Mouse (Mus musculus) forebrain, embryonic 15.5 days (tissue): ENCODE data around the gene Cnih3. TPM values are rescaled to one million over a fixed set of nuclear protein-coding genes. Genes with fewer than 3 reads are reported as not detected.
A peak's percentile ranks its signal among the peaks of the same experiment; 100 is the strongest.

Source experiments
- ATAC-seq: fragments of 200-750 bp; cut with Nextera tagmentation; replicated peaks from 2 replicates; pipeline ENCODE4 v1.8.0; 2017; ENCODE audit warnings: mild to moderate bottlenecking, moderate TSS enrichment, moderate library complexity
- H3K27ac ChIP-seq: fragments of 300-500 bp; sonication (generic); replicated peaks from 2 replicates; pipeline ENCODE4 v1.5.1; 2015; ENCODE audit warnings: mild to moderate bottlenecking, inconsistent platforms
- H3K27me3 ChIP-seq: fragments of 300-500 bp; sonication (generic); 2 replicates; pipeline ENCODE4 v1.6.1; 2015; ENCODE audit warnings: inconsistent platforms
- H3K36me3 ChIP-seq: fragments of 300-500 bp; sonication (generic); 2 replicates; pipeline ENCODE4 v1.6.1; 2015; ENCODE audit warnings: mild to moderate bottlenecking, inconsistent platforms
- H3K4me1 ChIP-seq: fragments of 300-500 bp; sonication (generic); 2 replicates; pipeline ENCODE4 v1.6.1; 2015; ENCODE audit warnings: inconsistent platforms
- H3K4me2 ChIP-seq: fragments of 300-500 bp; sonication (generic); replicated peaks from 2 replicates; pipeline ENCODE4 v1.6.1; 2015; ENCODE audit warnings: mild to moderate bottlenecking, inconsistent platforms
- H3K4me3 ChIP-seq: fragments of 300-500 bp; sonication (generic); 2 replicates; pipeline ENCODE4 v1.5.1; 2015; ENCODE audit warnings: mild to moderate bottlenecking, inconsistent platforms
- H3K9ac ChIP-seq: fragments of 300-500 bp; sonication (generic); replicated peaks from 2 replicates; pipeline ENCODE4 v1.6.1; 2015; ENCODE audit warnings: mild to moderate bottlenecking, inconsistent platforms
- H3K9me3 ChIP-seq: fragments of 300-500 bp; sonication (generic); 2 replicates; pipeline ENCODE4 v1.6.1; 2016; ENCODE audit warnings: inconsistent platforms
- whole genome bisulfite sequencing: fragments of 180-500 bp; shearing (Covaris S2); methylation state at CpG from one replicate; pipeline ENCODE4 v1.1.7; 2015; ENCODE audit warnings: mixed read lengths; 5-methylcytosine and 5-hydroxymethylcytosine counted together
- polyA plus RNA-seq: library from polyadenylated mRNA; unstranded; fragments of >200 nt; fragmentation: Nextera tagmentation; extraction: Ambion mirVana; gene quantifications from 2 replicates; pipeline ENCODE4 v1.2.1, GENCODE M21; 2015

Gene Cnih3
- 39.4 and 42.7 TPM in 2 replicates for polyA plus RNA-seq

GRCm38 (mm10) chr1:181352367-181353199 is at the start of gene Cnih3:
TSS of gene Cnih3 (plus strand) at chr1:181352628.
- Histone ChIP-seq H3K27me3 (peaks cover 10% of the 10 kb centered on the region; the same call in 1 of the 2 replicates), H3K9me3 (no peaks in the 10 kb centered on the region), H3K4me3 (peak within 1 kb of the TSS; percentile 49), H3K27ac (peak within 1 kb of the TSS; percentile 41; the same call in 1 of the 2 replicates), H3K4me1 (peaks cover 21% of the 10 kb centered on the region), H3K36me3 (no peaks in the 10 kb centered on the region), H3K9ac (peak within 1 kb of the TSS; percentile 56), H3K4me2 (peak within 1 kb of the TSS; percentile 86)
- under 1% methylated on average over 68 of the region's 78 CpGs for WGBS
- ATAC-seq, result peak; percentile 87

GRCm38 (mm10) chr1:181307981-181308380 is 44.4 kb upstream of the Cnih3 start:
- Histone ChIP-seq H3K9me3 (no peaks in the 10 kb centered on the region), H3K4me2 (no peak overlapping the region), H3K9ac (no peak overlapping the region), H3K27me3 (no peaks in the 10 kb centered on the region), H3K27ac (no peak overlapping the region), H3K36me3 (no peaks in the 10 kb centered on the region), H3K4me1 (no peaks in the 10 kb centered on the region), H3K4me3 (no peak overlapping the region)
- 63% methylated on average over 3 of the region's 3 CpGs for WGBS
- ATAC-seq, result no peak

- no peak for ATAC-seq
- Histone ChIP-seq H3K4me2 (no peak overlapping the region), H3K27me3 (no peaks in the 10 kb centered on the region), H3K9ac (no peak overlapping the region), H3K27ac (no peak overlapping the region), H3K9me3 (no peaks in the 10 kb centered on the region), H3K36me3 (no peaks in the 10 kb centered on the region), H3K4me3 (no peak overlapping the region), H3K4me1 (no peaks in the 10 kb centered on the region)
- WGBS, result 94% methylated on average over 5 of the region's 5 CpGs
Observed at GRCm38 (mm10) chr1:181310712-181311111, 41.7 kb upstream of the Cnih3 start.

- H3K4me2 ChIP-seq, result no peak overlapping the region
Observed at GRCm38 (mm10) chr1:181312115-181313045, 40.0 kb upstream of the Cnih3 start.

GRCm38 (mm10) chr1:181313046-181313415 is 39.4 kb upstream of the Cnih3 start:
- WGBS, result 84% methylated on average over 8 of the region's 8 CpGs
- H3K27ac ChIP-seq, result no peak overlapping the region
- H3K4me3 ChIP-seq, result no peak overlapping the region
- H3K36me3 ChIP-seq, result no peaks in the 10 kb centered on the region
- H3K9me3 ChIP-seq, result no peaks in the 10 kb centered on the region
- H3K27me3 ChIP-seq, result no peaks in the 10 kb centered on the region
- no peak for ATAC-seq
- no peaks in the 10 kb centered on the region for H3K4me1 ChIP-seq
- no peak overlapping the region for H3K9ac ChIP-seq
- H3K4me2 ChIP-seq, result no peak overlapping the region

More at GRCm38 (mm10) chr1:181312115-181313045, 40.0 kb upstream of the Cnih3 start:
- Histone ChIP-seq H3K9me3 (no peaks in the 10 kb centered on the region), H3K4me3 (no peak overlapping the region), H3K36me3 (no peaks in the 10 kb centered on the region), H3K4me1 (no peaks in the 10 kb centered on the region), H3K27me3 (no peaks in the 10 kb centered on the region), H3K27ac (no peak overlapping the region), H3K9ac (no peak overlapping the region)
- WGBS, result 94% methylated on average over 15 of the region's 15 CpGs
- no peak for ATAC-seq

- Histone ChIP-seq H3K27me3 (no peaks in the 10 kb centered on the region), H3K9ac (no peak overlapping the region), H3K4me2 (no peak overlapping the region), H3K4me3 (no peak overlapping the region), H3K27ac (no peak overlapping the region), H3K9me3 (no peaks in the 10 kb centered on the region), H3K36me3 (no peaks in the 10 kb centered on the region), H3K4me1 (no peaks in the 10 kb centered on the region)
- ATAC-seq, result no peak
- WGBS, result 84% methylated on average over 10 of the region's 10 CpGs
Observed at GRCm38 (mm10) chr1:181314301-181314700, 38.1 kb upstream of the Cnih3 start.

GRCm38 (mm10) chr1:181315350-181315749 is 37.1 kb upstream of the Cnih3 start:
- H3K27me3 ChIP-seq, result no peaks in the 10 kb centered on the region
- H3K36me3 ChIP-seq, result no peaks in the 10 kb centered on the region
- 86% methylated on average over 3 of the region's 3 CpGs for WGBS
- no peak overlapping the region for H3K27ac ChIP-seq
- no peak for ATAC-seq
- H3K9ac ChIP-seq, result no peak overlapping the region
- H3K4me1 ChIP-seq, result no peaks in the 10 kb centered on the region
- H3K4me3 ChIP-seq, result no peak overlapping the region
- H3K9me3 ChIP-seq, result no peaks in the 10 kb centered on the region
- no peak overlapping the region for H3K4me2 ChIP-seq

- Histone ChIP-seq H3K4me2 (no peak overlapping the region), H3K27me3 (no peaks in the 10 kb centered on the region), H3K4me1 (no peaks in the 10 kb centered on the region), H3K36me3 (no peaks in the 10 kb centered on the region), H3K9ac (no peak overlapping the region), H3K4me3 (no peak overlapping the region), H3K27ac (no peak overlapping the region), H3K9me3 (no peaks in the 10 kb centered on the region; the same call in 1 of the 2 replicates)
- WGBS, result 92% methylated on average over 5 of the region's 5 CpGs
- no peak for ATAC-seq
Observed at GRCm38 (mm10) chr1:181316571-181316970, 35.9 kb upstream of the Cnih3 start.

GRCm38 (mm10) chr1:181319466-181319865 is 33.0 kb upstream of the Cnih3 start:
- 86% methylated on average over 6 of the region's 6 CpGs for WGBS
- no peak overlapping the region for H3K9ac ChIP-seq
- no peak for ATAC-seq
- no peaks in the 10 kb centered on the region for H3K27me3 ChIP-seq
- H3K4me3 ChIP-seq, result no peak overlapping the region
- H3K27ac ChIP-seq, result no peak overlapping the region
- no peaks in the 10 kb centered on the region for H3K4me1 ChIP-seq
- H3K4me2 ChIP-seq, result no peak overlapping the region
- H3K36me3 ChIP-seq, result no peaks in the 10 kb centered on the region
- H3K9me3 ChIP-seq, result no peaks in the 10 kb centered on the region; the same call in 1 of the 2 replicates

GRCm38 (mm10) chr1:181321149-181321548 is 31.3 kb upstream of the Cnih3 start:
- ATAC-seq, result no peak
- Histone ChIP-seq H3K9me3 (no peaks in the 10 kb centered on the region; the same call in 1 of the 2 replicates), H3K27ac (no peak overlapping the region), H3K27me3 (no peaks in the 10 kb centered on the region), H3K36me3 (no peaks in the 10 kb centered on the region), H3K4me3 (no peak overlapping the region), H3K4me1 (peaks cover 13% of the 10 kb centered on the region), H3K9ac (no peak overlapping the region), H3K4me2 (no peak overlapping the region)
- 90% methylated on average over 5 of the region's 5 CpGs for WGBS

- Histone ChIP-seq H3K9ac (no peak overlapping the region), H3K27me3 (no peaks in the 10 kb centered on the region), H3K4me1 (peaks cover 14% of the 10 kb centered on the region), H3K4me2 (no peak overlapping the region), H3K27ac (no peak overlapping the region), H3K4me3 (no peak overlapping the region), H3K9me3 (no peaks in the 10 kb centered on the region; the same call in 1 of the 2 replicates), H3K36me3 (no peaks in the 10 kb centered on the region)
- WGBS, result 96% methylated on average over 3 of the region's 3 CpGs
- no peak for ATAC-seq
Observed at GRCm38 (mm10) chr1:181323134-181323533, 29.3 kb upstream of the Cnih3 start.

- H3K4me1 ChIP-seq, result peaks cover 14% of the 10 kb centered on the region
- no peak overlapping the region for H3K27ac ChIP-seq
- ATAC-seq, result no peak
- H3K27me3 ChIP-seq, result no peaks in the 10 kb centered on the region
- H3K9me3 ChIP-seq, result no peaks in the 10 kb centered on the region
- H3K36me3 ChIP-seq, result no peaks in the 10 kb centered on the region
- 94% methylated on average over 5 of the region's 5 CpGs for WGBS
- H3K9ac ChIP-seq, result no peak overlapping the region
- no peak overlapping the region for H3K4me3 ChIP-seq
- H3K4me2 ChIP-seq, result no peak overlapping the region
Observed at GRCm38 (mm10) chr1:181327137-181327536, 25.3 kb upstream of the Cnih3 start.
